Mouse (Mus musculus) adrenal gland, postnatal 10 days (tissue): ENCODE data around the gene Slc10a6. TPM values are rescaled to one million over a fixed set of nuclear protein-coding genes. Genes with fewer than 3 reads are reported as not detected.

Experiments
- DNase-seq: peaks from one replicate; pipeline ENCODE4 v3.0.0; 2021; ENCODE audit warnings: mixed read lengths
- total RNA-seq, 2 experiments: library from RNA; stranded (reverse); gene quantifications; 2 replicates each; pipeline ENCODE4 v1.2.3; 2021

Gene Slc10a6
- total RNA-seq, 2 experiments from 2014 or later: 1.6 to 2.5 TPM

DNA sequence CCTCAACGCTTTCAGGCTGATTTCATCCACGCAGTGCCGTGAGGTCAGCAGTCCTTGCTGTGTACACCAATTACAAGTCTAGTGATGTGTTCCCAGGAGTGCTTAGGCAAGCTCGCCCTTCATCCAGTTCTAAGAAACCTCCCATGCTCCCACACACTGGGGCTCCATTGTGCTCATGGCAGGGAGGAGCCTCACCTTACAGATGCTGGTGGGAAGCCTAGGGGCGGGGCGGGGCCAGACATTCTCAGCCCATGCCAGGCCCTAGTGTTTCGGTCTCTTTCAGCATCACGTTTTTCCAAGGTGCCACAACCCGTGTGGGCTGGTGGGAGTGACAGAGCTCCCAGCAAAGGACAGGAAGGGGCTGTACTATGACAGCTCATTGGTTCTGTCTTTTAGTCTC lies 12.0 kb downstream of the Slc10a6 start:
- no peak for DNase-seq

DNA sequence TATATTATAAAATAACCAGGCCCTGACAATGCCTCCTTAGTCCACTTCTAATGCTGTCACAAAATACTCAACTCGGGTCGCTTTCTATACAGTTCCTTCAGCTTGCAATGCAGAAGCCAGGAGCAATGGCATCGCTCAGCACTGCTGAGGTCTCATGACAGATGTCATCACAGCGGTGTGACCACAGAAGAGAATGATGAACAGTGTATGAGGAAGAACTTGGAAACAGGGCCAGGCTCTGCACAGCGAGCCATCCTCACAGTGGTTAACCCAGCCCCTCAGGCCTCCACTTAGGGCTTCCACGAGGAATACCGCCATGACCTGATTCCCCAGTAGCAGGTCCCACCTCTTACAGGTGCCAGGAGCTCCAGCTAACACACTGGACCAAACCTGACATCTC lies 14.8 kb downstream of the Slc10a6 start:
- DNase-seq: no peak

DNA sequence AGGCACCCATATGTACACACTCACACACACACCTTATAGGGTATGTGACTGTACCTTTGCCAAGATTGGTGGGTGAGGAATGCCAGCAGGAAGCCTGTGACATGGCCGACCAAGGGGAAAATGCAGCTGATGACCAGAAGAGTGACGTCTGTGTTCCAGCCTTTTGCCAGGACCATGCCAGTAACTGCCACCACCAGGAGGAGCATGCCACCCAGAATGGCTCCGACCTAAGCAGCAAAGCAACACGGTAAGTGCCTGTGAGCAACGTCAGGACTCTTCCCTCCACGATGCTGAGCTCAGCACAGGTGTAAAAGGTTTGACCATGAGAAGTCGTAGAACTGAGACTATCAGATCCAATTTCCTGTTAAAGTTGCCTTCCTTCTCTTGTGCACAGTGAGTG lies 16.9 kb downstream of the Slc10a6 start:
- DNase-seq: no peak

DNA sequence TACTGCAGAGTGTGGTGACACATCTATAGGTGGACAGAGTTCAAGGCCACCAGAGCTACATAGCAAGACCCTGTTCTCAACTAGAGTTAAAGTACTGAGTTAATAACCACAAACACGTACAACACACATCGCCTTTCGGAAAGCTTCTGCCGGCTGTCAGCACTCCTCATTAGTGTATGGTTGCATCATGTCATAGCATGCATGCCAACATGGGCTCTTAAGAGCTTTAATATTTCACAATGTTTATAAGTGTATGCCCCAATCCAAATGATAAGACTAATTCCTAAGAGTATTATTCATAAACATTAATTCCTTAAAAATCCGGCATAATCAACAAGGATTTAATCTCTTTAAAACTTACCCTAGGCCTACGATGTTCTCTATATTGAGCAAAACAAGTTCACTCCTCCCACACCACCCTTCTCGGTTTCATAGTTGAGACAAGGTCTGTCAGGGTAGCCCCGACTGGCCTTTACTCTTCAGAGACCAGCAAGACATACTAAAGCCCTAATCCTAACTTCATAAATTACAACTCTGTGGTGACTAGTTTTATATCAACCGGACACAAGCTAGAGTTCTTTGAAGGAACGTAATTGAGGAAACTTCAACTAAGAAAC lies 18.2 kb downstream of the Slc10a6 start:
- DNase-seq: no peak

DNA sequence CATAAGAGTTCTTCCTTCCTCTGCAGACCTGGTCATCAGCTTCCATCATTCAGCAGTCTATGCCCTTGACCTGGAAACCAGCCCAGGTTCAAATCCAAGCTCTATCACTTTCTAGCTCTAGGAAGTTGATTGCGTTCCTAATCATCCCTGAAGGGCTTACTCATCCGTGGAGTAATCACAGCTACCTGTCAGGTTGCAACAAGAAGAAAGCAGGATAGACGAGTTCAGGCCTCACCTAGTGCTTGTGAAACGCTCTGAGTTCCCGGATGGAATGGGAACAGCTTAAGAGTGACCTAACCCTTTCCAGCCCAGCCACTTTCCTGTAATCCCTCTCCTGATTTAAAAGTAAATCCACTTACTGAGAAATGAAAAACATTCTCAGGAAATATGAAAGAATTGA lies 19.1 kb downstream of the Slc10a6 start:
- DNase-seq: no peak

DNA sequence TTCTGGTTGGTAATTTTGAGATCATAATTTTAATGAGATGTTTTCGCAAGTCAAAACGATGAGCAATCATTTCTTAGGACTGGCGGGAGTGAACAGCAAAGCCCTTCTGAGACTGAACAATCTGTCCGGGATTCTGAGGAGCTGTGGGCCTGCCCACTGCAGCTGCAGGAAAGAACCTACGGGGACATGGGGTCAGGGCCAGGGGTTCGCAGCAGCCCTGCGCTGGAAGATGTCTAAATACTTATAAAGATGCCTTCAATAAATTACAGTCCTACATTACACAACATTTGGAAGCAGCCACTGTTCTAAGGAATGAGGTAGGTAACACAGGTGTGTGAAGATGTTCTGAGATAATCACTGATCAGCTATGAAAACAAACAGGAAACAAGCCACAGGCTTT lies 23.5 kb downstream of the Slc10a6 start:
- no peak for DNase-seq

DNA sequence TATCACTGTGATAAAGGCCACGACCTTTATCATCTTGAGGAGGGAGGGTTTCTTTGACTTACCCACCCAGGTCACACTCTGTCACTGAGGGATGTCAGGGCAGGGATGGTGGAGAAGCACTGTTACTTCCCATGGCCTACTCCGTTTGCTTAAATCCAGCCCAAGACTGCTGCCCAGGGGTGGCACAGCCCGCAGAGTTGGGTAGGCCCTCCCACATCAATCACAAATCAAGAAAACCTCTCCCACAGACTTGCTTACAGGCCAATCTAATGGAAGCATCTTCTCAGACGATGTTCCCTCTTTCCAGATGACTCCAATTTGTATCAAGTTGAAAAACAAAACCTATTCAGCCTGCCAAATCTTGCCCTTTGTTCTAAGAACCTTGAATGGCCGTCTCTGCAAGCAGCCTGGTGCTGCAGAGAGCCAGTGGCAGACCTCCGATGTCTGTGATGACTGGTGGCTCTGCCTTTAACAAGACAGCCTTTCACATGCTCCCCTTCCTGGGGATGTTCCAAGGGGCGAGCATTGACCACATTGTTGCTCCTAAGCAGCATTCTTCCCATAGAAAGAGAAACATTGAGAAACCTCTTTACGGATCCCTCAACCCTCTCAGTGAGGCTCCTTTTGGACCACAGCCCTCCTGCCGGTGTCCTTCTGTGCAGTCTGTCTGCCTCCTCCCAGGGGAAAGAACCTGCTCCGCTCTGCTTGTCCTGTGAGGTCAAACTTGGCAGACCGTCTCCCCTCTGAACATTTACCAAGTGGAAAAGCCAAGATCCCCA lies 25.9 kb downstream of the Slc10a6 start:
- peak; percentile 45 for DNase-seq

DNA sequence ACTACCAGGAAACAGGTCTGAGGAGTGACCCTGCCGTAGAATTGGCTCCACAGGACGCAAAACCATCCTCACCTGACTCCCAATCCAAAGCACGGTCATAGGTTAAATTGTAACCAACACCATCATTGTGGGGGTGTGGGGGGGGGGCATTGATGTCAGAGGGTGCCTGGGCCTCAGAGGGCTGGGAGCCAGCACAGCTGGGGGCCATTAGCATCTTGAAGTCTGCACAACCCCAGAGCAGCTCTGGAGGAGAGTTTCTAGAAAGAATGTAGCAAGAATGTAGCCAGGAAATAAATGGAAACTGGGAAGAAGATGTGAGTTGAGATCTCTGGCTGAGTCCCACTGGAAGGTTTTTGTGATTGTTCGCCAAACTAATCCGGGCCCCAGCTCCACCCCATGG lies 30.3 kb downstream of the Slc10a6 start:
- no peak for DNase-seq

DNA sequence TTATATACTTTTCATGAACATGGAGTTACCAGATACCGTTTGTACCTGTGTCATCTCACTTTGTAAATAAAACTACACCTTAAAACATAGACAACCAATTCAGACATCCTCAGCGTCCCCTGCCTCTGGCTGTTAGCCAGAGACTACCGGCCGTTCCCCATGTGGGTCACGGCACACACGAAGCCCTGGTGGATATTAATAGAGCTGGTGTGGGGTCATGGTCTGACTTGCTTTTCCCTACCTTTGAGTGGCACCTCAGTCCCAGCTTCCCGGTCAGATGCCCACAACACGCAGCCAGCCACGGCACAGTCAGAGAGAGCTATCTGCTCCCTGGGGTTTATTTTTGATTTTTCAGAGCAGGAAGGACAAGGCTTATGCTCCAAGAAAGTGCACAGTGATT lies 30.9 kb downstream of the Slc10a6 start:
- DNase-seq: no peak

DNA sequence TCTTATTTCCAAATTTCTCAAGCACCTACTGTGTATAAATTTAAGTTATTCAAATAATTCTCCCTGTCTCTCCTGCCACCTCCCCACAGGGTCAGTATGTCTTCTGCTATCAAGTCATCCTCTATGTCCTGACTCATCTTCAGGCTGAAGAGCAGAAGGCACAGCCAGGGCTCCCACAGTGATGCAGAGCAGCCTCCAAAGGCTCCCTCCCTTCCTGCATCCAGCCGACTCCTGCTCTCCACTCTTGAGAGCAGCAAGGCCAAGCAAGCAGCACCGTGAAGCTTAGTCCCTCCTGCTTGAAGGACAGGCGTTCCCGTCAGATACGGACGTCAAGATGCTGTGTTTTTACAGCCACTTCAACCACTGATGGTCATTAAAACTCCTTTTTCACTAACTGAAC lies 31.6 kb downstream of the Slc10a6 start:
- DNase-seq: no peak

DNA sequence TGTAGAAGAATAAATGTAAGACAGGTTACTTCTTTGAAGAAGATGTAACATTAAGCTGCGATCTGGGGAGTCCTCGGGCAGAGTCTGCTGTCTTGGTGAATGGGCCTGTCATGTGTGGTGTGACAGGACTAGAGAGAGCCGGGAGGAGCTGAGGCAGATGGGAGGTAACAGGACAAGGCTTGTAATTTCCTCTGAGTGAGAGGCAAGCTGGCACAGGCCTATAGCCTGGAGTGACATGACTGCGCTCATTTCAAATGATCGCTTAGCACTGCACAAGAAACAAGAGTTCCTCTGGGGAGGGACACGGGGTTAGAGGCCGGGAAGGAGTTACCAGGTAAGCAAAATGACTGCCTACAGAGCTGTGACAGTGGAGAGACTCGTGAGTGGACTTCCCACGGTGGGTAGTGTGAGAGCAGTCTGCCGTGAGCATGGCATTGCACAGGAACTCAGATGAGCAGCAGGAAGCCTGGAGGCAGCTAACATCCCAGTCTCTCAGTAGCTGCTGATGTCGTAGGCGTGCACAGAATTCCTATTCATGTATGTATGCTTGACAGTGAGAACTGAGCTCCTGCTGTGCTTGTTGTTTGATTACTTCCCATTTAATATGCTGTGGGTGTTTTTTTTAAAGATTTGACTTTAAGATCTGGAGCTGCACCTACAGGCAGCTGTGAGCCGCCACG lies 32.6 kb downstream of the Slc10a6 start:
- DNase-seq: no peak

DNA sequence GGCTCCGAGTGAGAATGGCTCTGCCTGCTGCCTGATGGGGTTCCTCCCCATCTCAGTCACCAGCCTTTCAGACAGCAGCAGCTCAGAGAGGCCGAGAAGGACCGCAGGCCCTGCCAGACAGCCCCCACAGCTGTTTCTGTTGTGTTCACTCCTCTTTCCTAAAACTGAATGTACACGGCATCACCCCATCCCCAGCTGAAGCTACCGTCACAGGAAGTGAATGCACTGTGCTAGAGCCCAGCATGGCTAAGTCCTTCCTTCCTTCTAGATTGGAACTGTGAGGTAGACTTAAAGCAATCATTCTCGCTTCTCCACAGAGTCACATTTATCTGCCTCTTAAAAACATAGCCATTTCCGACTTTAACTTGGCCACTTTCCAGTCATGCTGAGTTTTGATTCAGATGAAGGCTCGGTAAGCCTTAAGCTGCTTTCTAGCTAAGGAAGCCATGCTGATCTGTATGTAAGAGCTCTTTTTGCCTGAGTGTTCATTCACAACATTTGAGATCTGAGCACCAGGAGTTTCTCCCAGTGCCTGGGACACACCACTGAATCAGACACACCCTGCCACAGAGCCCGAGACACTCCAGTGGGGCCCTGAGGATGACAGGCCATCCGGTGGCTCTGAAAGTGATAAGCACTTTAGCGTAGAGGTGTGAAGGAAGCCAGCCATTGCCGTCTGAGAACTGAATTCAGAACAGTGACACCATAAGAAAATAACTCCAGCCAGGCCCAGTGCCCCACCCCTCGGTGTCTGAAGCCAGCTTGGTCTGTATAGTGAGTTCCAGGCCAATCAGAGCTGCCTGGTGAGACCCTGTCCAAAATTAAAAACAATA lies 33.6 kb downstream of the Slc10a6 start:
- DNase-seq: no peak

DNA sequence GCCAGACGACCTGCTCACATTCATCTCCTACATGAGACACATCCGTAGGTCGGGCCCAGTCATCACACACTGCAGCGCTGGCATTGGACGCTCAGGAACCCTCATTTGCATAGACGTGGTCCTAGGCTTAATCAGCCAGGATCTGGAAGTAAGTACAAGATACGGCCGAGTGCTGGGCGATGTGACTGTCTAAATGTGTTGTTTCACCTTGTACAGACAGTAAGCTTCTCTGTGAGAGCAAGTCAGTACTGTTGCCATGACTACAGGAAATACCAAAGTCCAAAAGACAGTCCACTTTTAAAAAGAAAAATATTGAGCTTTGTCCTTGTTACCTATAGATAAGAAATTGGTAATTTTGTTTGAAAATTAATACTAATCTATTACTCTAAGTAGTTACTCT lies 35.6 kb downstream of the Slc10a6 start:
- DNase-seq: no peak

DNA sequence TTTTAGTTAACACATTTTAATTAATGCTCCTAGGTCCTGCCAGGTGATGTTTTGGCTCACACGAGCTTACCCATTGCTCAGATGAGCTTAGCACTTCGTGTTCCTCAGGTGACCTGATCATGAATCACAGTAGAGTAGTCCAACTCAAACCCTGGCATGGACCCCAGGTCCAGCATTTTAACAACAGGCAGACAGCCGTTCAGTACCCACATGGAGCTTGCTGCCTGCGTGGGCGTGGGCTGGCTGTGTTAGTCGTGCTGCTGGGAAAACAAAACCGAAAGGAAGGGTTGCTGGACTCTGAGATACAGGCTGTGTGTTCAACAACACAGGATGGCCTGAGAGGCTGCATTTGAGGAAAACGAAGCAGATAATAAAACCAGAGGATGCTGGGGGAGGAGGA lies 36.5 kb downstream of the Slc10a6 start:
- no peak for DNase-seq

DNA sequence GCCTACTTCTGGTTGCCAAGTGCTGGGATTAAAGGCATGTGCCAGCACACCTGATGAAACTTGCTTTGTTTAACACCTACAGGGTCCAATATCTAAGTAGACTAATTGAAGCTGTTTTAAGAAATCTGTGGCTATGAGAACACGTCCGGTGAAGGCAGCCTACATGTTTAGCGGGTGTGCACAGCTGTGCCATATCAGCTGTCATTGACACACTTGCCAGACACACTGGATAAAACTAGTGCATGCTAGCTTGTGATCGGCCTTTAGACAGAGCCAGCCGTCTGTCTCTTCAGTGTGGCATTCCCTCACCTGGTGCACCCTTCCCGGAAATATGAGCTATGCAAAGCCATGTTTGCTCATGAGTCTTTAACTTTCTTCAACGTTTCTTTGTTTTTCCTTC lies 37.4 kb downstream of the Slc10a6 start:
- no peak for DNase-seq

DNA sequence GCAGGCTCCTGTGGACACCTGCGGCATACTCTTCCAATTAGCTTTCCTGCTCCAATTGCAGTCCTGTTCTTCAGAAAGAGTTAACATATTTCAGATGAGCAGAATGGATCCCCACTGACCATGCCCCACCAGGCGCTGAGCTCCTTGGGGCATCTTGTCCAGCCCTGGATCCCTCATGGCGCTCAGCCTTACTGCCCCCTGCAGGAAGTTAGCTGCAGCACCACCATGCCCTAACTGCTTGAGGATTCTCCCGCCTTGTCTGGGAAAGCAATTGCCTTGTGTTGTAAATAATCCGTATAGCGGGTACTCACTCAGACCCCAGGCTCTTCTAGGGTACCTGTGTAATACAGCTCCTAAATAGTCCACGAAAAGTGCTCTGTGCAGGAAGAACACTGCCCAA lies 42.0 kb downstream of the Slc10a6 start:
- DNase-seq: peak; percentile 52

DNA sequence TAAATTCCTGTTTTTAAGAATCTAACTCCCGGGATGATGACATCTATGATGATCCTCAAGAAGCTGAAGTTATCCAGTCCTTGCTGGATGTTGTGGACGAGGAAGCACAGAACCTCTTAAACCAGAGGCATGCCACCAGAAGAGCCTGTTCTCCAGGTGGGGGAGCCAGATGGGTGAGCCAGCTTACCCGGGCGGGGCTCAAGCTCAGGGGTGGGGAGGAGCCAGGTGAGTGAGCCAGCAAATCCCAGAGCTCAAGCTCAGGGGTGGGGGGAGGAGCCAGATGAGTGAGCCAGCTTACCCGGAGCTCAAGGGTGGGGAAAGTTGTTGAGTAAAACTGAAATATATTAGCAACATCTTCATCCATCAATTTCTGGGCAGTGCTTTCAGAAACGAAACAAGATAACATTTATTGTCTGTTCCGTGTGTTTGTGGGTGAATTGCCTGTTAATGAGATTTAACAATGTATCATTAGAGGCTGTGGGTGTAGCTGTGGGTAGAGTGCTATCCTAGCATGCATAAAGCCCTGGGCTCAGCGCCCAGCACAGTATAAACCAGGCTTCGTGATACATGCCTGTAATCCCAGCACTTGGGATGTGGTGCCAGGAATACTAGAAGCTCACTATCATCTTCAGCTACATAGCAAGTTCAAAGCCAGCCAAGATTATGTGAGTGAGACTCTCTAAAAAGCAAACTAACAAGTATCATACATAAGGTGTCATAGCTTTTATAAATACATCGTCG lies 49.4 kb downstream of the Slc10a6 start:
- no peak for DNase-seq

DNA sequence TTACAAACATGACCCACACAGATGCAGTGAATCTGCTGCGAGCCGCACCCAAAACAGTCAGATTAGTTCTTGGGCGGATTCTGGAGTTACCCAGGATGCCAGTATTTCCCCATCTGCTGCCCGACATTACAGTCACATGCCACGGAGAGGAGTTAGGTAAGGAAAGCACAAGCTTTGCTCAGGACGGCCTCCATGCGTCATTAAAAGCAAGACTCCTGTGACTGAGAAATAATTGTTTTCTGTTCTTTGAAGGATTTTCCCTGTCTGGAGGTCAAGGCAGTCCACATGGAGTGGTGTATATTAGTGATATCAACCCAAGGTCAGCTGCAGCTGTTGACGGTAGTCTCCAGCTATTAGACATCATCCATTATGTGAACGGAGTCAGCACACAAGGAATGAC lies 59.8 kb downstream of the Slc10a6 start:
- peak; percentile 31 for DNase-seq

DNA sequence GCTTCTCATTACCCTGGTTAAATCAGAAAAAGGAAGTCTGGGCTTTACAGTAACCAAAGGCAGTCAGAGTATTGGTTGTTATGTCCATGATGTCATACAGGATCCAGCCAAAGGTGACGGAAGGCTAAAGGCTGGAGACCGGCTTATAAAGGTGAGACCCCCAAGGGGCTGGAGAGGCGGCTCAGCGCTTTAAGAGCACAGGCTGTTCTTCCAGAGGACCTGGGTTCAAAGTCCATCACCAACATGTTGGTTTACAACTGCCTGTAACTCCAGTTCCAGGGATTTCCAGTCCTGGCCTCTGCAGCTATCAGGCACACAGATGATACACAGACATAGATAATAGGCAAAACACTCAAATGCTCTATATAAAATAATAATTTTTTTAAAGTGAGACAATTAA lies 61.2 kb downstream of the Slc10a6 start:
- no peak for DNase-seq

DNA sequence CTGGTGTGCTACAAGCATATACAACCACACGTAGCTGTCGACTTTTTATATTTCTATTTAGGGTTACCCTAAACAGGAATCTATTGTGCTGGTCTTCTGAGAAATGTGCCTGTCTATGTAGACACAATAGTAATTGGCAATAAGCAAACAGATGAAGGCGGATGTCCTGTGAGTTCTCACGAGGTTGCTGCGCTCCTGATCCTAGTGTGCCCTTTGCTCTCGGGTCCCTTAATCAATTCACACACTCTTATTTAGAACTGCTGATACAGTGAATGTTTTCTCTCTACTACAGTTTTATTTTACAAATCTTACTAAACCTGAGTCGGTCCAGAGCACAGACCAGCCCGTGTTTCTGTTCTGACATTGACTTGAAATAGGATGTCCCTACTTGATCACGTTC lies 68.7 kb downstream of the Slc10a6 start:
- no peak for DNase-seq
